Mouse (Mus musculus): ENCODE measurements around the gene Rbm17. TPM values are rescaled to one million over a fixed set of nuclear protein-coding genes. Genes with fewer than 3 reads are reported as not detected.

The Rbm17 gene
- polyA plus RNA-seq, 1 experiment from 2014 or later: 130 TPM

DNA sequence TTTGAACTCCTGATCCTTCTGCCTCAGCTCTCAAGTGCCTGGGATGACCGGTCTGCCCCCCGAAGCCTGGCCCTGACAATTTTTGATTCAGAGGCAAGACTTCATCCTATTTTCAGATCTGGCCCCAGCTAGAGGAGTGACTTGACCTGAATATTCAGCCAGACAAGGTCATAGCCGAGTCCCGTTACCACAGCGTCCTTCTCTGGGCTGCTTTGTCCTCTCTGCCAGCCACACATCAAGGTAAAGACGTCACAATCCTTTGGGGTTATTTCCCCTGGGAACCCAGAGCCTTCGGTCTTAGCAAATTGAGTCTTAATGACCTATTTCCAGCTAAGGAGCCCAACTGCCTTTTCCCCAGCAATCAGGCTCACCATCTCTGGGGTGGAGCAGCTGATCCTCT, 35.5 kb downstream of the Rbm17 start:
- Histone ChIP-seq H3K4me2 (ENCODE audit: low read depth, low read length) (no peak overlapping the region), H3K27me3 (ENCODE audit: control insufficient read depth, insufficient read depth, low read depth, low read length) (no peaks in the 10 kb centered on the region), H3K9me3 (ENCODE audit: control insufficient read depth, low read length) (no peaks in the 10 kb centered on the region), H3K4me3 (ENCODE audit: low read length) (no peak overlapping the region), H3K4me1 (replicated peaks; ENCODE audit: control insufficient read depth, insufficient read depth, low read length) (no peaks in the 10 kb centered on the region), H3K9ac (ENCODE audit: low read length) (no peak overlapping the region), H3K27ac (ENCODE audit: low read length) (no peak overlapping the region), H3K36me3 (ENCODE audit: control insufficient read depth, insufficient read depth, low read length) (no peaks in the 10 kb centered on the region)
- ATAC-seq (ENCODE audit: low read depth): no peak
- 87% methylated on average over 7 of the region's 7 CpGs for WGBS

DNA sequence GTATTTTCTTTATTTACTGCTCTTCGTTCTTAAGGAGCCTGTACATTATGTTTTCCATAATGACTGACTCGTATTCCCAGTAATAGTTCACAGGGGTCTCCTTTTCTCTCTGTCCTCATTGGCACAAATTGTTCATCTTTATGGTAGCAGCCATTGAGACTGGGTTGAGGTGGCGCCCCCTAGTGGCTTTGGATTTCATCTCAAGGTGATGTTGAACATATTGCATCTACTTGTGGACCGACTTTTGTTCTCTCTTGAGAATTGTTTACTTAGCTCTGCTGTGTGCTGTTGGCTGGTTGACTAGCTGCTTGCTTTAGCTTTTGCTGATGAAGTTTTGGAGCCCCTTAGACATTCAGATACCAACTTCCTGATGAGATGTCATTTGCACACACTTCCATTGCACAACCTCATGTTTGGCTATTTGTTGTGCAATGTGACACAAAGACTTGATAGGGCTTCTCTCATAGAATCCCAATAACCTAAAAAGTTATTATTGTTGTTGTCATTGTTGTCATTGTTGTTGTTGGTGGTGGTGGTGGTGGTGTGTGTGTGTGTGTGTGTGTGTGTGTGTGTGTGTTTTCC, 36.1 kb downstream of the Rbm17 start:
- Histone ChIP-seq H3K36me3 (ENCODE audit: control insufficient read depth, insufficient read depth, low read length) (no peaks in the 10 kb centered on the region), H3K4me1 (replicated peaks; ENCODE audit: control insufficient read depth, insufficient read depth, low read length) (no peaks in the 10 kb centered on the region), H3K4me2 (ENCODE audit: low read depth, low read length) (no peak overlapping the region), H3K4me3 (ENCODE audit: low read length) (no peak overlapping the region), H3K9ac (ENCODE audit: low read length) (no peak overlapping the region), H3K27ac (ENCODE audit: low read length) (no peak overlapping the region), H3K27me3 (ENCODE audit: control insufficient read depth, insufficient read depth, low read depth, low read length) (no peaks in the 10 kb centered on the region), H3K9me3 (ENCODE audit: control insufficient read depth, low read length) (no peaks in the 10 kb centered on the region)
- no peak for ATAC-seq (ENCODE audit: low read depth)
- WGBS: 51% methylated on average over 4 of the region's 4 CpGs

- 84% methylated on average over 3 of the region's 3 CpGs for WGBS
- H3K4me1 ChIP-seq (replicated peaks; ENCODE audit: control insufficient read depth, insufficient read depth, low read length): no peaks in the 10 kb centered on the region
- no peaks in the 10 kb centered on the region for H3K9me3 ChIP-seq (ENCODE audit: control insufficient read depth, low read length)
- H3K27ac ChIP-seq (ENCODE audit: low read length): no peak overlapping the region
- H3K27me3 ChIP-seq (ENCODE audit: control insufficient read depth, insufficient read depth, low read depth, low read length): no peaks in the 10 kb centered on the region
- H3K36me3 ChIP-seq (ENCODE audit: control insufficient read depth, insufficient read depth, low read length): no peaks in the 10 kb centered on the region
- no peak for ATAC-seq (ENCODE audit: low read depth)
- H3K9ac ChIP-seq (ENCODE audit: low read length): no peak overlapping the region
- H3K4me3 ChIP-seq (ENCODE audit: low read length): no peak overlapping the region
- no peak overlapping the region for H3K4me2 ChIP-seq (ENCODE audit: low read depth, low read length)
Measured at GRCm38 (mm10) chr2:11566898-11567297, 37.1 kb downstream of the Rbm17 start.

DNA sequence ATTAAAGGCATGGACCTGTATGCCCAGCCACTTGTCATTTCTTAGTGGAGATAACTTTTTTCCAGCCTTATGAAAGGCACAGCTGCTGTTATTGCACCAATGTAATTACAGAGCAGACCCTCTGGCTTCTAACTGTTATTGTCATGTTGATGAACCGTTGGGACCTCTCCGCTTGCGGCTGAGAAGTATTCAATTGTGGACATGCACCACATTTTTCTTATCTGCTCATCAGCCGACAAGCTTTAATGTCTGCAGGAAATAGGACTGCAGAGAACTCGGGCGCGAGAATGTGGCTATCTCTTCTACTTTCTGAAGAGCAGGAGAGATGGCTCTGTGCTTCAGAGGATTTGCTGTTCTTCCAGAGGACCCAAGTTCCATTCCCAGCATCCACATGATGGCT, 37.7 kb downstream of the Rbm17 start:
- no peaks in the 10 kb centered on the region for H3K27me3 ChIP-seq (ENCODE audit: control insufficient read depth, insufficient read depth, low read depth, low read length)
- no peak overlapping the region for H3K4me3 ChIP-seq (ENCODE audit: low read length)
- no peak overlapping the region for H3K27ac ChIP-seq (ENCODE audit: low read length)
- ATAC-seq (ENCODE audit: low read depth): no peak
- no peaks in the 10 kb centered on the region for H3K9me3 ChIP-seq (ENCODE audit: control insufficient read depth, low read length)
- WGBS: 53% methylated on average over 7 of the region's 7 CpGs
- H3K36me3 ChIP-seq (ENCODE audit: control insufficient read depth, insufficient read depth, low read length): no peaks in the 10 kb centered on the region
- H3K4me2 ChIP-seq (ENCODE audit: low read depth, low read length): no peak overlapping the region
- H3K4me1 ChIP-seq (replicated peaks; ENCODE audit: control insufficient read depth, insufficient read depth, low read length): no peaks in the 10 kb centered on the region
- no peak overlapping the region for H3K9ac ChIP-seq (ENCODE audit: low read length)

- H3K9ac ChIP-seq (ENCODE audit: low read length): no peak overlapping the region
- H3K4me1 ChIP-seq (replicated peaks; ENCODE audit: control insufficient read depth, insufficient read depth, low read length): no peaks in the 10 kb centered on the region
- no peak overlapping the region for H3K27ac ChIP-seq (ENCODE audit: low read length)
- no peaks in the 10 kb centered on the region for H3K36me3 ChIP-seq (ENCODE audit: control insufficient read depth, insufficient read depth, low read length)
- 74% methylated on average over 6 of the region's 6 CpGs for WGBS
- no peak overlapping the region for H3K4me2 ChIP-seq (ENCODE audit: low read depth, low read length)
- H3K9me3 ChIP-seq (ENCODE audit: control insufficient read depth, low read length): no peaks in the 10 kb centered on the region
- H3K27me3 ChIP-seq (ENCODE audit: control insufficient read depth, insufficient read depth, low read depth, low read length): no peaks in the 10 kb centered on the region
- no peak for ATAC-seq (ENCODE audit: low read depth)
- H3K4me3 ChIP-seq (ENCODE audit: low read length): no peak overlapping the region
Measured at GRCm38 (mm10) chr2:11564768-11565167, 39.2 kb downstream of the Rbm17 start.

GRCm38 (mm10) chr2:11563256-11563655, 40.7 kb downstream of the Rbm17 start:
- no peak overlapping the region for H3K4me2 ChIP-seq (ENCODE audit: low read depth, low read length)
- no peaks in the 10 kb centered on the region for H3K4me1 ChIP-seq (replicated peaks; ENCODE audit: control insufficient read depth, insufficient read depth, low read length)
- no peaks in the 10 kb centered on the region for H3K9me3 ChIP-seq (ENCODE audit: control insufficient read depth, low read length)
- no peak for ATAC-seq (ENCODE audit: low read depth)
- no peaks in the 10 kb centered on the region for H3K27me3 ChIP-seq (ENCODE audit: control insufficient read depth, insufficient read depth, low read depth, low read length)
- WGBS: 89% methylated on average over 17 of the region's 17 CpGs
- no peak overlapping the region for H3K4me3 ChIP-seq (ENCODE audit: low read length)
- H3K27ac ChIP-seq (ENCODE audit: low read length): no peak overlapping the region
- no peak overlapping the region for H3K9ac ChIP-seq (ENCODE audit: low read length)
- H3K36me3 ChIP-seq (ENCODE audit: control insufficient read depth, insufficient read depth, low read length): no peaks in the 10 kb centered on the region

DNA sequence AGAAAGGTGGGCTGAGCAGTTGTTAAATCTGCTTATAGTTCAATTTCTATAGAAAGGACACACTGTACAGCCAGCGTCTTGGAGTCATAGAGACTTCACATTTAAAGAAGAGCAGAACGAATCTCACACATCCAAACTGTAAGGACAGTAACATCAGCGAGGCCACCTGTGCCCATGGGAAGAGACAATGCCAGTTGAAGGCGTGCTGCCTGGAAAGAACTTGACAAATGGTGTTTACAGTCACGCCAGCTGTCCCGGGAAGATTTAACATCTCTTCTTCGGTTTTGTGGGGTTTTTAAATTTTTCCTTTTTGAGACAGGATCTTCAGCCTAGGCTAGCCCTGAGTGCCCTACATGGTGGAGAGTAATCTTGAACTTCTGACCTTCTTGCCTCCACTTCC, 45.3 kb downstream of the Rbm17 start:
- Histone ChIP-seq H3K9me3 (ENCODE audit: control insufficient read depth, low read length) (no peaks in the 10 kb centered on the region), H3K4me3 (ENCODE audit: low read length) (no peak overlapping the region), H3K27me3 (ENCODE audit: control insufficient read depth, insufficient read depth, low read depth, low read length) (0 out of 2 replicates have a peak, but pooled peaks cover 2% of the 10 kb centered on the region), H3K4me2 (ENCODE audit: low read depth, low read length) (no peak overlapping the region), H3K9ac (ENCODE audit: low read length) (no peak overlapping the region), H3K36me3 (ENCODE audit: control insufficient read depth, insufficient read depth, low read length) (no peaks in the 10 kb centered on the region), H3K4me1 (replicated peaks; ENCODE audit: control insufficient read depth, insufficient read depth, low read length) (no peaks in the 10 kb centered on the region), H3K27ac (ENCODE audit: low read length) (no peak overlapping the region)
- ATAC-seq (ENCODE audit: low read depth): no peak
- WGBS: 66% methylated on average over 7 of the region's 7 CpGs

- ATAC-seq (ENCODE audit: low read depth): no peak
- no peak overlapping the region for H3K27ac ChIP-seq (ENCODE audit: low read length)
- H3K9ac ChIP-seq (ENCODE audit: low read length): no peak overlapping the region
- H3K9me3 ChIP-seq (ENCODE audit: control insufficient read depth, low read length): no peaks in the 10 kb centered on the region
- H3K4me1 ChIP-seq (replicated peaks; ENCODE audit: control insufficient read depth, insufficient read depth, low read length): peaks cover 9% of the 10 kb centered on the region
- 43% methylated on average over 3 of the region's 3 CpGs for WGBS
- H3K36me3 ChIP-seq (ENCODE audit: control insufficient read depth, insufficient read depth, low read length): no peaks in the 10 kb centered on the region
- no peak overlapping the region for H3K4me3 ChIP-seq (ENCODE audit: low read length)
- 0 out of 2 replicates have a peak, but pooled peaks cover 2% of the 10 kb centered on the region for H3K27me3 ChIP-seq (ENCODE audit: control insufficient read depth, insufficient read depth, low read depth, low read length)
- no peak overlapping the region for H3K4me2 ChIP-seq (ENCODE audit: low read depth, low read length)
Measured at GRCm38 (mm10) chr2:11557244-11557643, 46.7 kb downstream of the Rbm17 start.

DNA sequence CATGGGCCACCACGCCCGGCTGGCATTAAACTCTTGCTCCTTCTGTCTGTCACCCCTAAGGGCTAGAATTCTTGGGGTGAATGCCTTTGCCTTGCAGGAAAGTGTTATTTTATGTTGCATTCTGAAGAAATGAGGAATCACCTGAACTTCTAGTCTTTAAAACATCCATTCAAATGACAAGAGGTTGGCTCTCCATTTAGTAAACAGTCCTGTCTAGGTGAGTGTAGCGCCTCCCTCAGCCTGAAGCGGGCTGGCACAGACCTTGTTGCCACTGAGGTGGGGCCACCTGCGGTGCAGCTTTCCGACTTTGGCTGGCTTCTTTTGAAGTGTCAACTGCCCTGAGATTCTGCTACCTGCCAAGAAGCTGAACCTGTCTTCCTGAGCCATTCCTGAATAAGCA, 48.6 kb downstream of the Rbm17 start:
- H3K4me1 ChIP-seq (replicated peaks; ENCODE audit: control insufficient read depth, insufficient read depth, low read length): peaks cover 9% of the 10 kb centered on the region
- H3K36me3 ChIP-seq (ENCODE audit: control insufficient read depth, insufficient read depth, low read length): no peaks in the 10 kb centered on the region
- no peaks in the 10 kb centered on the region for H3K9me3 ChIP-seq (ENCODE audit: control insufficient read depth, low read length)
- no peak overlapping the region for H3K27ac ChIP-seq (ENCODE audit: low read length)
- H3K4me2 ChIP-seq (ENCODE audit: low read depth, low read length): no peak overlapping the region
- no peak overlapping the region for H3K4me3 ChIP-seq (ENCODE audit: low read length)
- no peak for ATAC-seq (ENCODE audit: low read depth)
- H3K27me3 ChIP-seq (ENCODE audit: control insufficient read depth, insufficient read depth, low read depth, low read length): 0 out of 2 replicates have a peak, but pooled peaks cover 2% of the 10 kb centered on the region
- WGBS: 55% methylated on average over 6 of the region's 6 CpGs
- H3K9ac ChIP-seq (ENCODE audit: low read length): no peak overlapping the region

Data from lung, embryonic 16.5 days (tissue).